In genomic region chr12:29247356-29247755, GRCm38 (mm10) we compare ENCODE assay signal across 11 mouse cellular contexts.
DNase-seq lines count a peak whose midpoint lies in the region; ATAC-seq and TF ChIP-seq lines count a peak whose summit lies in the region.
"Had no signal": no experiment of that assay in that cellular context is flagged by ENCODE, and none has a peak within 500 bp of the region (broad histone marks: within the 10 kb centered on the region; RNA-seq: fewer than 3 reads in every experiment).

No protein-coding gene starts in this region.

- no peak for ATAC-seq in lung, embryonic 14.5 days (ENCODE audit: insufficient read depth)
- ATAC-seq in lung, postnatal 0 days, result no peak
- ATAC-seq in hindbrain, embryonic 14.5 days (ENCODE audit: low FRiP score), result no peak

- peak; percentile 68 for DNase-seq in lung, embryonic 14.5 days
- DNase-seq in lung, postnatal 0 days (ENCODE audit: low spot score), result no peak
- peak; percentile 57 for DNase-seq in hindbrain, embryonic 14.5 days (ENCODE audit: low spot score)
- DNase-seq in layer of hippocampus, postnatal 14 days (ENCODE audit: low spot score in 2 of 2), result peak; percentile 28 to 55
- peak; percentile 63 for DNase-seq in right cerebral cortex, postnatal 14 days
- no peak for DNase-seq in thymus, postnatal 25 days
- no peak for DNase-seq in liver
- DNase-seq in T-cell, adult 2 months (ENCODE audit: low spot score), result no peak
- DNase-seq: cerebellum, adult 9-11 months had no signal

- no peaks in the 10 kb centered on the region for H3K4me1 ChIP-seq in lung, embryonic 14.5 days (ENCODE audit: insufficient read depth)
- H3K4me1 ChIP-seq in lung, postnatal 0 days (ENCODE audit: insufficient read depth, low read depth, low read length), result no peaks in the 10 kb centered on the region
- H3K4me1 ChIP-seq in hindbrain, embryonic 14.5 days (replicated peaks; ENCODE audit: control insufficient read depth, insufficient read depth, low read length), result peaks cover 25% of the 10 kb centered on the region

- H3K4me2 ChIP-seq in lung, embryonic 14.5 days, result no peak overlapping the region
- no peak overlapping the region for H3K4me2 ChIP-seq in lung, postnatal 0 days (replicated peaks; ENCODE audit: low read depth, low read length)
- no peak overlapping the region for H3K4me2 ChIP-seq in hindbrain, embryonic 14.5 days (replicated peaks)
- H3K4me2 ChIP-seq: lung, embryonic 15.5 days had no signal

- TF ChIP-seq CTCF in lung, embryonic 14.5 days (IDR thresholded peaks at IDR 0.05; ENCODE audit: low read depth), result no peak
- no peak for TF ChIP-seq CTCF in lung, postnatal 0 days (IDR thresholded peaks at IDR 0.05)

- no peak for TF ChIP-seq EP300 in lung, postnatal 0 days (IDR thresholded peaks at IDR 0.05)

- WGBS in lung, embryonic 14.5 days, result 44% methylated on average over 5 of the region's 5 CpGs
- WGBS in lung, postnatal 0 days, result 41% methylated on average over 5 of the region's 5 CpGs
- 45% methylated on average over 5 of the region's 5 CpGs for WGBS in hindbrain, embryonic 14.5 days

- H3K9me3 ChIP-seq in lung, embryonic 14.5 days (ENCODE audit: low read depth, low read length), result no peaks in the 10 kb centered on the region
- no peaks in the 10 kb centered on the region for H3K9me3 ChIP-seq in lung, postnatal 0 days (ENCODE audit: low read length)
- H3K9me3 ChIP-seq in hindbrain, embryonic 14.5 days (ENCODE audit: control insufficient read depth, low read length), result no peaks in the 10 kb centered on the region
- H3K9me3 ChIP-seq: lung, embryonic 15.5 days had no signal

- H3K27me3 ChIP-seq in lung, embryonic 14.5 days (ENCODE audit: insufficient read depth, low read length), result no peaks in the 10 kb centered on the region
- no peaks in the 10 kb centered on the region for H3K27me3 ChIP-seq in lung, postnatal 0 days (replicated peaks; ENCODE audit: insufficient read depth, low read length)
- H3K27me3 ChIP-seq in hindbrain, embryonic 14.5 days (ENCODE audit: control insufficient read depth, insufficient read depth, low read length), result no peaks in the 10 kb centered on the region
- H3K27me3 ChIP-seq: lung, embryonic 15.5 days had no signal

- no peak overlapping the region for H3K9ac ChIP-seq in lung, embryonic 14.5 days
- no peak overlapping the region for H3K9ac ChIP-seq in lung, postnatal 0 days (replicated peaks; ENCODE audit: low read depth)
- no peak overlapping the region for H3K9ac ChIP-seq in hindbrain, embryonic 14.5 days
- H3K9ac ChIP-seq: lung, embryonic 15.5 days had no signal

- no peaks in the 10 kb centered on the region for H3K36me3 ChIP-seq in lung, embryonic 14.5 days (ENCODE audit: insufficient read depth)
- H3K36me3 ChIP-seq in lung, postnatal 0 days (ENCODE audit: insufficient read depth, low read length), result no peaks in the 10 kb centered on the region
- H3K36me3 ChIP-seq in hindbrain, embryonic 14.5 days (replicated peaks; ENCODE audit: control insufficient read depth, insufficient read depth), result no peaks in the 10 kb centered on the region
- H3K36me3 ChIP-seq: G1E; lung, embryonic 15.5 days had no signal

- no peak overlapping the region for H3K4me3 ChIP-seq in lung, embryonic 14.5 days (ENCODE audit: low read depth, low read length)
- H3K4me3 ChIP-seq in lung, postnatal 0 days (ENCODE audit: low read depth, low read length), result no peak overlapping the region
- no peak overlapping the region for H3K4me3 ChIP-seq in hindbrain, embryonic 14.5 days (replicated peaks; ENCODE audit: low read length)
- H3K4me3 ChIP-seq: lung, embryonic 15.5 days had no signal

- no peak overlapping the region for H3K27ac ChIP-seq in lung, embryonic 14.5 days (ENCODE audit: low read depth)
- H3K27ac ChIP-seq in lung, postnatal 0 days (ENCODE audit: low read length), result no peak overlapping the region
- H3K27ac ChIP-seq in hindbrain, embryonic 14.5 days, result peak overlapping the region; percentile 67
- H3K27ac ChIP-seq: lung, embryonic 15.5 days had no signal

Comparison
In these comparisons a context has a peak if more than half of its experiments do, and no peak if none do; other contexts are left out.
1. DNase-seq: peak in lung, embryonic 14.5 days (single experiment), hindbrain, embryonic 14.5 days (single experiment), layer of hippocampus, postnatal 14 days (2 of 2) and right cerebral cortex, postnatal 14 days (single experiment); none in lung, postnatal 0 days (single experiment), thymus, postnatal 25 days (single experiment), liver (single experiment) and T-cell, adult 2 months (single experiment).